Mouse (Mus musculus) heart, embryonic 16.5 days (tissue): ENCODE data around the gene Rex1bd. TPM values are rescaled to one million over a fixed set of nuclear protein-coding genes. Genes with fewer than 3 reads are reported as not detected.

Source experiments
- ATAC-seq: fragments of 200-750 bp; cut with Nextera tagmentation; replicated peaks from 2 replicates; pipeline ENCODE4 v1.8.0; 2017; ENCODE audit warnings: moderate number of reproducible peaks; ENCODE audit not compliant: insufficient read depth, low FRiP score; ENCODE audit errors: extremely low read depth
- H3K27ac ChIP-seq: fragments of 300-500 bp; sonication (generic); 2 replicates; pipeline ENCODE4 v1.5.1; 2014; ENCODE audit warnings: mild to moderate bottlenecking, low read length, control low read depth, moderate library complexity
- H3K27me3 ChIP-seq: fragments of 300-500 bp; sonication (generic); 2 replicates; pipeline ENCODE4 v1.6.1; 2014; ENCODE audit warnings: low read length, mixed read lengths; ENCODE audit not compliant: control insufficient read depth, insufficient read depth
- H3K36me3 ChIP-seq: fragments of 300-500 bp; sonication (generic); 2 replicates; pipeline ENCODE4 v1.6.1; 2014; ENCODE audit not compliant: control insufficient read depth, insufficient read depth
- H3K4me1 ChIP-seq: fragments of 300-500 bp; sonication (generic); 2 replicates; pipeline ENCODE4 v1.6.1; 2014; ENCODE audit warnings: low read length, mixed read lengths; ENCODE audit not compliant: control insufficient read depth, insufficient read depth
- H3K4me2 ChIP-seq: fragments of 300-500 bp; sonication (generic); 2 replicates; pipeline ENCODE4 v1.6.1; 2014; ENCODE audit warnings: low read depth, mild to moderate bottlenecking, control low read depth, low read length
- H3K4me3 ChIP-seq: fragments of 300-500 bp; sonication (generic); 2 replicates; pipeline ENCODE4 v1.5.1; 2014; ENCODE audit warnings: mild to moderate bottlenecking, control low read depth, low read length
- H3K9ac ChIP-seq: fragments of 300-500 bp; sonication (generic); 2 replicates; pipeline ENCODE4 v1.6.1; 2014; ENCODE audit warnings: low read length, control low read depth
- H3K9me3 ChIP-seq: fragments of 300-500 bp; sonication (generic); replicated peaks from 2 replicates; pipeline ENCODE4 v1.6.1; 2016; ENCODE audit warnings: low read length; ENCODE audit not compliant: control insufficient read depth
- WGBS: fragments of 180-500 bp; shearing (Covaris S2); extraction: QIAGEN DNeasy Blood & Tissue Kit; methylation state at CpG from one replicate; pipeline ENCODE4 v1.1.7; 2014; 5-methylcytosine and 5-hydroxymethylcytosine counted together
- polyA plus RNA-seq: library from polyadenylated mRNA; unstranded; fragments of >200 nt; fragmentation: Nextera tagmentation; extraction: Ambion mirVana; gene quantifications from 2 replicates; pipeline ENCODE4 v1.2.1, GENCODE M21; 2015

The Rex1bd gene
- polyA plus RNA-seq, 1 experiment from 2014 or later, result 122 TPM

DNA sequence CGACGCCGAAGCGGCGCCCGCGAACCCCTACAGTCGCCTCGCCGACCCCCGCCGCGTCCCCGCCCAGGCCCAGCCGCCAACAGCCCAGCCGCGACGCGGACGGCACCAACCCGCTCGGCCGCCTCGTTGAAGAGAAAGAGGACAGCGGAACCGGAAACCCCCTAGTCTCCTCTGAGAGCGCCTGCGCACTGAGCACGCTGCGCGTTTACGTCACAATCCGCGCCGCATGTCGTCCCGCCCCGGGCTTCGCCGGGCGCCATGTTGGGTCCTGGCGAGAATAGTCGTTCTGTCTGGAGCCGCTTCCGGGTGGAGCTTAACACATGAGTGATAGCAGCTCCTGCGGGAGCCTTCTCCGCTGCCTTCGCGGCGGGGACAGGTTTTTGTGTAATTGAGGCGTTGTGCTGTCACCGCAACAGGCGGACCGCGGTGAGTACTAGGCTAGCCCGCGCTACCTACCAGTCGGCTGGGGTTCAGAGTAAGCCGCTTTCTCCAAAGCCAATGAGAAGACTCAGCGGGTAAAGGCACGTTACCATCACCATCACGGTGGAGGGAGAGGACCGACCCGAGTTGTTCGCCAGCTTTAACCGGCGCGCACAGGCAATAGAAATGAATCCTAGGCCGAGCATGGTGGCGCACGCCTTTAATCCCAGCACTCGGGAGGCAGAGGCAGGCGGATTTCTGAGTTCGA, 3.8 kb upstream of the Rex1bd start, which contains the start of gene Uba52:
Uba52 (minus strand) TSS at position 574 of the 688 bp plus-strand sequence.
- peak within 1 kb of the TSS; percentile 72 for H3K4me2 ChIP-seq
- H3K4me3 ChIP-seq, result peak within 1 kb of the TSS; percentile 95
- H3K9me3 ChIP-seq, result no peaks in the 10 kb centered on the region
- H3K36me3 ChIP-seq, result peaks cover 18% of the 10 kb centered on the region
- no peaks in the 10 kb centered on the region for H3K27me3 ChIP-seq
- ATAC-seq, result peak; percentile 84
- peaks cover 23% of the 10 kb centered on the region for H3K4me1 ChIP-seq
- WGBS, result 2% methylated on average over 72 of the region's 74 CpGs
- H3K27ac ChIP-seq, result peak within 1 kb of the TSS; percentile 97
- peak within 1 kb of the TSS; percentile 99 for H3K9ac ChIP-seq

DNA sequence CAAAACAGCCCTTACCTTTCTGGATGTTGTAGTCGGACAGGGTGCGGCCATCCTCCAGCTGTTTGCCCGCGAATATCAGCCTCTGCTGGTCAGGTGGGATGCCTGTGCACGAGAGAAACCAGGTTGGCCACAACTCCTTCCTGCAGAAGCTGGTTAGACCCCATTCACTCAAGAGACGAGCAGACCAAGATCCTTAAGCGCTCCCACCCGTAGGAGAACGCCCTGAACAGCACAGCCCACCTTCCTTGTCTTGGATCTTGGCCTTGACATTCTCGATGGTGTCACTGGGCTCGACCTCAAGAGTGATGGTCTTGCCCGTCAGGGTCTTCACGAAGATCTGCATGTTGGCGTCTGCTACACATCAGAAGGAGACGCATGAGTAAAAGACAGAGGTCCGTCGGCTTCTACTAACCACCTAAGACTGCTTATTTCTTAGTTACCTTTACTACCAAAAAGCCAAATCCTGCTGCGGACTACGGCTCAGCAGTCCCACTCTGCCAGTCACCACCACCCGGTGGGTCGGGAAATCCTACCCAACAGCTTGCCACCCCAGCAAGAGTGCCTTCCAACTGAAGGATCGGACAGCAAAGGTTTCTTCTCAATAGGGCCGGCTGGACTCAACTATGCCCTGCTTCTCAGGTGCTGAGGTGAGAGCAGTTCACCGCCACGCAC, 2.9 kb upstream of the Rex1bd start:
- Histone ChIP-seq H3K4me3 (peak overlapping the region; percentile 95), H3K36me3 (peaks cover 17% of the 10 kb centered on the region), H3K9me3 (no peaks in the 10 kb centered on the region), H3K9ac (peak overlapping the region; percentile 99), H3K27ac (peak overlapping the region; percentile 97), H3K27me3 (no peaks in the 10 kb centered on the region), H3K4me2 (peak overlapping the region; percentile 72), H3K4me1 (peaks cover 25% of the 10 kb centered on the region)
- 5% methylated on average over 25 of the region's 25 CpGs for WGBS
- no peak for ATAC-seq

DNA sequence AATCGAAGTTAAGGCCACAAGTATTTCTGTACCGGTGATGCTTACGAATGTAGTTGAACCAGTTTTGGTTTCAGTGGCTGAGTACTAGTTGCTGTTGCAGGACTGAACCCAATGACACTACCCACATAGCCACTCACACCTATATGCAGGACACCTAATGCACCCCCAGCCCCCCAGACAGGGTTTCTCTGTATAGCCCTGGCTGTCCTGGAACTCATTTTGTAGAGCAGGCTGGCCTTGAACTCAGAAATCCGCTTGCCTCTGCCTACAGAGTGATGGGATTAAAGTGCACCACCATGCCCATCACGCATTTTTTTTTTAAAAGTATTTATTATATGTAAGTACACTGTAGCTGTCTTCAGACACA, 458 bp upstream of the Rex1bd start:
- no peak overlapping the region for H3K9ac ChIP-seq
- H3K4me3 ChIP-seq, result no peak overlapping the region
- no peaks in the 10 kb centered on the region for H3K9me3 ChIP-seq
- H3K36me3 ChIP-seq, result peaks cover 12% of the 10 kb centered on the region
- peaks cover 7% of the 10 kb centered on the region for H3K27me3 ChIP-seq
- no peak overlapping the region for H3K4me2 ChIP-seq
- 66% methylated on average over 5 of the region's 5 CpGs for WGBS
- peaks cover 31% of the 10 kb centered on the region for H3K4me1 ChIP-seq
- no peak for ATAC-seq
- H3K27ac ChIP-seq, result no peak overlapping the region

- peaks cover 12% of the 10 kb centered on the region for H3K36me3 ChIP-seq
- peaks cover 31% of the 10 kb centered on the region for H3K4me1 ChIP-seq
Measured at GRCm38 (mm10) chr8:70505698-70506327, 739 bp downstream of the Rex1bd start.

DNA sequence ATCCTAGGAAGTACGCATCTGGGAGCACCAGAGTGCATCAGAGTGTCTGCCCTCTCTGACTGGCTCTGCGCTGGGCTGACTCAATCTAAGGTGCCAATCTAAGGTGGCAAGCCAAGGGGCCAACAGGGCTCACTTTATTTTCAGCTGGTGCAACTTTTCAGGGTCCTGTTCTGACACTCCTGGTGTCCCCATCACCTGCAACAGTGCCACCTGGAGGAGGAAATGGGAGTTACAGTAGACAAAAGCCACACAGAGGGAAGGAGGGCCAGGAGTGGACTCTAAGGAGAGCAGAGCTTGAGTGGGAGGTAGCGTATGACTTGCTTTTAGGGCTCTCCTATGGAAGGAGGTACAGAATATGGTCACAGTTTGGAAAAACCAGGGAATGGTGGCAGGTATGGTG, 1.7 kb downstream of the Rex1bd start:
- no peak for ATAC-seq
- no peak overlapping the region for H3K9ac ChIP-seq
- no peak overlapping the region for H3K4me2 ChIP-seq
- H3K4me1 ChIP-seq, result peaks cover 31% of the 10 kb centered on the region
- no peak overlapping the region for H3K4me3 ChIP-seq
- H3K27me3 ChIP-seq, result peaks cover 23% of the 10 kb centered on the region
- WGBS, result 81% methylated on average over 3 of the region's 3 CpGs
- H3K36me3 ChIP-seq, result peaks cover 12% of the 10 kb centered on the region
- no peaks in the 10 kb centered on the region for H3K9me3 ChIP-seq
- H3K27ac ChIP-seq, result no peak overlapping the region

More at GRCm38 (mm10) chr8:70505698-70506327, 739 bp downstream of the Rex1bd start:
- Histone ChIP-seq H3K27ac (peak overlapping the region; percentile 84), H3K4me2 (peak overlapping the region; percentile 73), H3K27me3 (peaks cover 18% of the 10 kb centered on the region), H3K9me3 (no peaks in the 10 kb centered on the region), H3K4me3 (peak overlapping the region; percentile 61), H3K9ac (peak overlapping the region; percentile 80)
- 37% methylated on average over 32 of the region's 32 CpGs for WGBS
- ATAC-seq, result no peak

- no peak for ATAC-seq
- H3K27ac ChIP-seq, result no peak overlapping the region
- no peak overlapping the region for H3K4me2 ChIP-seq
- H3K4me3 ChIP-seq, result no peak overlapping the region
- H3K27me3 ChIP-seq, result peaks cover 29% of the 10 kb centered on the region
- no peak overlapping the region for H3K9ac ChIP-seq
- peaks cover 12% of the 10 kb centered on the region for H3K36me3 ChIP-seq
- peaks cover 29% of the 10 kb centered on the region for H3K4me1 ChIP-seq
- 58% methylated on average over 16 of the region's 16 CpGs for WGBS
- H3K9me3 ChIP-seq, result no peaks in the 10 kb centered on the region
Measured at GRCm38 (mm10) chr8:70504291-70504716, 2.2 kb downstream of the Rex1bd start.

DNA sequence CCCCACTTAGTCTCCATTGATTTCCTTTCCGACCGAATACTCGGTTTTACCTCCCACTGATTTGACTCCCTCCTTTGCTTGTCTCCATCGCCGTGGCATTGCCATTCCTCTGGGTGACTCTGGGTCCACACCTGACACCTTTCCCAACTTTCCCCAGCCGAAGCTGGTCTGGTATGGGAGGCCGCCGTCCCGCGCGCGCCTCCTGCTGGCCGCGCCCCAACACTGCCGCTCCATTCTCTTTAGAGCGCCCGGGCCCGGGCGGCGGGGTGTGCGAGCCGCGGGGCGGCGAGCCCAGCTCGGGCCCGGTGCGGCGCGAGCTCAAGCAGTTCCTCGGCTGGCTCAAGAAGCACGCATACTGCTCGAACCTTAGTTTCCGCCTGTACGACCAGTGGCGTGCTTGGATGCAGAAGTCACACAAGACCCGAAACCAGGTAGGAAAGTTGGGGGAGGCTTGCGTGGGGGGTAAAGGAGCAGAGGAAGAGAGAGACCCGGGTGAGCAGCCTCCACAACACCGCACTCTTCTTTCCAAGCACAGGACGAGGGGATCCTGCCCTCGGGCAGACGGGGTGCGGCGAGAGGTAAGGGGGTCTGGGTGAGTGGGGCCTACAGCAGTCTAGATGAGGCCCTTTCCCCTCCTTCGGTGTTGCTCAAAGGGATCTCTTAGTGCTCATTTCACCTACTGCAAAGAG, 3.3 kb downstream of the Rex1bd start:
- Histone ChIP-seq H3K4me3 (no peak overlapping the region), H3K4me2 (no peak overlapping the region)
- 17% methylated on average over 46 of the region's 46 CpGs for WGBS

GRCm38 (mm10) chr8:70502540-70502939, 4.0 kb downstream of the Rex1bd start:
- Histone ChIP-seq H3K27me3 (peaks cover 46% of the 10 kb centered on the region), H3K9me3 (no peaks in the 10 kb centered on the region), H3K4me1 (peaks cover 21% of the 10 kb centered on the region), H3K4me3 (no peak overlapping the region), H3K27ac (no peak overlapping the region), H3K9ac (no peak overlapping the region), H3K4me2 (peak overlapping the region; percentile 31), H3K36me3 (peaks cover 2% of the 10 kb centered on the region)
- no peak for ATAC-seq
- 30% methylated on average over 12 of the region's 12 CpGs for WGBS

More for the DNA sequence above, 3.3 kb downstream of the Rex1bd start:
- ATAC-seq, result no peak; the same call in 1 of the 2 replicates
- Histone ChIP-seq H3K4me1 (peaks cover 21% of the 10 kb centered on the region), H3K9me3 (no peaks in the 10 kb centered on the region), H3K9ac (no peak overlapping the region), H3K36me3 (peaks cover 7% of the 10 kb centered on the region), H3K27me3 (peaks cover 40% of the 10 kb centered on the region), H3K27ac (no peak overlapping the region)
